Mouse (Mus musculus): ENCODE results near the gene Arid2.

GRCm38 (mm10) chr15:96253827-96254226 is 33.5 kb upstream of the Arid2 start:
- TF ChIP-seq GATA1 (IDR thresholded peaks at IDR 0.05; ENCODE audit: low read length), result no peak
- no peak for TF ChIP-seq TAL1 (IDR thresholded peaks at IDR 0.05; ENCODE audit: low read length)
